Mouse (Mus musculus) kidney, embryonic 14.5 days (tissue): ENCODE measurements at regions not wholly inside any gene's neighbourhood (a gene's known extent, or its start where the extent isn't known, plus 50 kb on each side); places are given as distances from the start of the nearest gene placed in this dataset.

ENCODE experiments used
- ATAC-seq: fragments of 200-750 bp; cut with Nextera tagmentation; 2 replicates; pipeline ENCODE4 v1.8.0; 2017; ENCODE audit warnings: moderate number of reproducible peaks, mild to moderate bottlenecking, moderate TSS enrichment, moderate library complexity; ENCODE audit not compliant: low FRiP score, low TSS enrichment
- H3K27ac ChIP-seq: fragments of 300-500 bp; sonication (generic); 2 replicates; pipeline ENCODE4 v1.5.1; 2014; ENCODE audit warnings: low read depth, mild to moderate bottlenecking, low read length, moderate library complexity, mixed read lengths
- H3K27me3 ChIP-seq: fragments of 300-500 bp; sonication (generic); 2 replicates; pipeline ENCODE4 v1.6.1; 2014; ENCODE audit warnings: mild to moderate bottlenecking, low read length; ENCODE audit not compliant: control insufficient read depth, insufficient read depth
- H3K36me3 ChIP-seq: fragments of 300-500 bp; sonication (generic); 2 replicates; pipeline ENCODE4 v1.6.1; 2014; ENCODE audit warnings: low read length, mixed read lengths; ENCODE audit not compliant: control insufficient read depth, insufficient read depth
- H3K4me1 ChIP-seq: fragments of 300-500 bp; sonication (generic); 2 replicates; pipeline ENCODE4 v1.6.1; 2014; ENCODE audit warnings: low read length, mixed read lengths; ENCODE audit not compliant: control insufficient read depth, insufficient read depth
- H3K4me2 ChIP-seq: fragments of 300-500 bp; sonication (generic); replicated peaks from 2 replicates; pipeline ENCODE4 v1.6.1; 2014; ENCODE audit warnings: low read depth, mild to moderate bottlenecking, low read length
- H3K4me3 ChIP-seq: fragments of 300-500 bp; sonication (generic); 2 replicates; pipeline ENCODE4 v1.5.1; 2014; ENCODE audit warnings: mild to moderate bottlenecking, low read length
- H3K9ac ChIP-seq: fragments of 300-500 bp; sonication (generic); 2 replicates; pipeline ENCODE4 v1.6.1; 2014; ENCODE audit warnings: low read depth, mild to moderate bottlenecking, low read length, moderate library complexity
- H3K9me3 ChIP-seq: fragments of 300-500 bp; sonication (generic); 2 replicates; pipeline ENCODE4 v1.6.1; 2016; ENCODE audit warnings: low read length; ENCODE audit not compliant: control insufficient read depth
- WGBS: fragments of 180-500 bp; shearing (Covaris S2); extraction: QIAGEN DNeasy Blood & Tissue Kit; methylation state at CpG from one replicate; pipeline ENCODE4 v1.1.7; 2014; 5-methylcytosine and 5-hydroxymethylcytosine counted together

DNA sequence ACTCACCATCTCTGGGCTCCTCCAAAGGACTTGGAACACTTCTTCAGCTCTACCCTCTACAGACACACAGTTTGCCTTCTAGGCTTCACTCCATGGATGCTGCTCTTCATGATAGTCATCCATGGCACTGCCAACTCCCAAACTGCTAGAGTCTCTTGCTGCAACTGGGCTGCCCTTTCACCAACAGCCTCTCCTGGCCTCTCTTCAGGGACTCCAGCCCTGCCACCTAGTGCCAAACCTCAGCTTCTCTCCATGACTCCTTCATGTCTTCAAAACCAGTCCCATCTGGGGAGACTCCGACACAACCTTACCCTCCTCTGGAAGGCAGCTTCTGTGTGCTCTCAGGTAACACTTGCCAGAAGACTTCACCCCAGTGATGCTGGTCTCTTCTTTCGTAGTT, 164.9 kb upstream of the Plxnc1 start:
- Histone ChIP-seq H3K9ac (no peak overlapping the region), H3K4me2 (no peak overlapping the region), H3K9me3 (no peaks in the 10 kb centered on the region), H3K36me3 (no peaks in the 10 kb centered on the region), H3K27ac (no peak overlapping the region), H3K27me3 (no peaks in the 10 kb centered on the region), H3K4me3 (no peak overlapping the region), H3K4me1 (0 out of 2 replicates have a peak, but pooled peaks cover 4% of the 10 kb centered on the region)
- no peak for ATAC-seq
- 87% methylated on average over 2 of the region's 2 CpGs for WGBS

DNA sequence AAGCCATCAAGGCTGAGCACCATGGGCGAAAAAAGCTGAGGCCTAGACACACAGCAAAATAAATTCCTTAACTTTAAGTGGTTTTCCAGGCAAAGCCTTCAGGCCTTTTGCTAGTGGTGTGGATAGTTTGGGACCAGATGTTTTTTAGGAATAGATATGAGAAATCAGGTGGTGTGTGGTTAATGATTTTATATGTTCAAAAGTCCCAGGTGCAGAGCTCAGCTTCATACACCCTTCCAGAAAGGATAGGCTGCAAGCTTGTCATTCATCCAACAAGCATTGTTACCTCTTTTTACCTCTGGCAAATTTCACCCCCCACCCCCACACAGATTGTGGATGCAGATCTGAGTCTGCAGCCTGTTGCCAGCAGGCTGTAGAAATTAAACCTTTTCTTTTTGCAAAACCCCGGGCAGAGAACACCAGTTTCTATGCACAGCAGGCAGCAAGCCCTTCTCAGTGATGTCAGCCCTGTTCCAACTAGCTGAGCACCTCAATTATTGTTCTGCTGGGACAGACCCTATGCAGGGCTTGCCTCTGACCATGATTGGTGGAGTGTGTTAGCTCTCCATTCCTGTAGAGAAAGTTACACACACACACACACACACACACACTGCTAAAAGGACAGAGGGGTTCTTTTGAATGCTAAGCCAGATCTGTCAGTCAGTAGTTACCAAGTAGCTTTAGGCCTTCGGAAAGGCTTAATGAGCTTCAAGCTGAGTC, 163.1 kb upstream of the Plxnc1 start:
- Histone ChIP-seq H3K36me3 (no peaks in the 10 kb centered on the region), H3K4me2 (no peak overlapping the region), H3K27me3 (no peaks in the 10 kb centered on the region), H3K4me1 (0 out of 2 replicates have a peak, but pooled peaks cover 3% of the 10 kb centered on the region), H3K27ac (no peak overlapping the region), H3K4me3 (no peak overlapping the region), H3K9ac (no peak overlapping the region), H3K9me3 (no peaks in the 10 kb centered on the region)
- WGBS = 70% methylated on average over 3 of the region's 3 CpGs
- no peak for ATAC-seq

DNA sequence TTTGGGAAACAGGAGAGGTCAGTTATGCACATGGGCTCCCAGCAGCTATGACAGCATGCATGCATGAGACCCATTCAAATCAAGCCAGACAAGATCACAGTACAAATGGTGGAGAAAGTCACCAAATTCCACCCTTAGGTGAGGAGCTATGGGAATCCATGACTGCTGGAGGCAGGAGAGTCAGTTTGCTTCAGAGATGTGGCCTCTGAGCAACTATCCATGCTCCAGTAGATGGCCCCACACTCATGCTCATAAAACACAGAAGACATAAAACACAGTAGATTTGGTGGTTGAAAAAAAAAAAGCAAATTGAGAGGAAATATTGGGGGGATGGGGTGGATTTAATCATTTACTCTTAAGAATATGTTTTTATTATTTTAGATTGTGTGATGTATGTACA, 159.2 kb upstream of the Plxnc1 start:
- Histone ChIP-seq H3K4me1 (no peaks in the 10 kb centered on the region), H3K9ac (no peak overlapping the region), H3K4me3 (no peak overlapping the region), H3K27ac (no peak overlapping the region), H3K36me3 (no peaks in the 10 kb centered on the region), H3K9me3 (no peaks in the 10 kb centered on the region), H3K4me2 (no peak overlapping the region), H3K27me3 (no peaks in the 10 kb centered on the region)
- no peak for ATAC-seq

DNA sequence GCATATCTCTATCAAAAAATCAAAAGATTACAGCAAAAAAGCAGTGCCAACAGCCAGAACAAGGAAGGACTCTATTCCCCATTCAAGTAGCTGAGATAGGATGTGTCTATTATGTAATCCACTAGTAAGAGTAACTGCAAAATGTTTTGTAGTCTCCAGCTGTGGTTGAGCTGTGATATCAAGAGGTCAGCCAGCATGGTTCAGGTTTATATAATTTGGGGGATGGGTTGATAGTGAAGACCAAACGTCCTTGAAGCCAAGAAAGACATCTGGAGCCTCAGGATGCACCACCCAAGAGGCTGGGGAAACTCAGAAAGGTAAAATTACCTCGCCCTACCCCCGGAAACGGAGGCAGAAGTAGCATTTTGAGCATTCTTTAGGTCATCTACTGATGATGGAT, 158.3 kb upstream of the Plxnc1 start:
- no peak overlapping the region for H3K27ac ChIP-seq
- no peaks in the 10 kb centered on the region for H3K36me3 ChIP-seq
- no peak overlapping the region for H3K9ac ChIP-seq
- 74% methylated on average over 4 of the region's 4 CpGs for WGBS
- no peak for ATAC-seq
- no peaks in the 10 kb centered on the region for H3K9me3 ChIP-seq
- H3K4me3 ChIP-seq = no peak overlapping the region
- no peaks in the 10 kb centered on the region for H3K4me1 ChIP-seq
- H3K4me2 ChIP-seq = no peak overlapping the region
- H3K27me3 ChIP-seq = no peaks in the 10 kb centered on the region

DNA sequence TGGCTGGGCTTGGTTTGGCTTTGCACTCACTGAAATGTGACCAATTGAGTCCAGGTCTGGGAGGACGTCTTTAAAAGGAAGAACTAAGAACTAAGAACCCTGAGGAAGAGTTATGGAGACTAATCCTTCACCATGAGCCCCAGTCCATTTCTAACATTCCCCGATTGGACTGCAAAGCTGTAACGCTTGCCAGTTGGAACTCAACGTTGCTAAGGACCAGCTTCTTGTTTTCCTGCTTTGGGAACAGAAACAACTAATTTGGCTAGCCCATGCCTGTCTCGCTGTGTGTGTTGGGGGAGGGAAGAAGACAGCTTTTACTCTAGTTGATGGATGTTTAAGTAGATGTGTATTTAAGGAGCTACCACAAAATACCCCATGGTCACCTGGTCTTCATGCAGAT, 155.3 kb upstream of the Plxnc1 start:
- Histone ChIP-seq H3K4me1 (no peaks in the 10 kb centered on the region), H3K4me3 (no peak overlapping the region), H3K27ac (no peak overlapping the region), H3K27me3 (no peaks in the 10 kb centered on the region), H3K4me2 (no peak overlapping the region), H3K36me3 (no peaks in the 10 kb centered on the region), H3K9ac (no peak overlapping the region), H3K9me3 (no peaks in the 10 kb centered on the region)
- ATAC-seq = no peak
- 82% methylated on average over 5 of the region's 5 CpGs for WGBS

DNA sequence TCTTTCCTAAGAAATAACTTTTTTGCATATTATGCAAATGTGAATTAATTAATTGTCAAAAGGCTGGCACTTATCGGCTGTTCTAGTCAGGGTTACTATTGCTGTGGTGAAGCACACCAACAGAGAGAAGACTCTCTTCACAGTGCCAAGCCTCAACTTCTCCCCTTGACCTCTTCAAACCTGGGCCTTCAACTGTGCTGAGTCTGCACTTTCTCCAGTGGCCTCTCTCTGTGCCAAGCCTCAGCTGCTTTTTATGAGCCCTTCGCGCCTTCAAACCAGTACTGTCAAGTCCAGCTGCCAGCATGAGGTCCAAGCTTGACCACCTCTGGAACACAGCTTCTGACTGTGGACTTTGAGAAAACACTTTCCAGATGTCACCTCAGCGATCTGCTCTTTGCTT, 151.2 kb upstream of the Plxnc1 start:
- H3K4me1 ChIP-seq = no peaks in the 10 kb centered on the region
- no peak overlapping the region for H3K4me3 ChIP-seq
- ATAC-seq = no peak
- no peaks in the 10 kb centered on the region for H3K9me3 ChIP-seq
- no peaks in the 10 kb centered on the region for H3K27me3 ChIP-seq
- no peak overlapping the region for H3K9ac ChIP-seq
- H3K36me3 ChIP-seq = no peaks in the 10 kb centered on the region
- H3K4me2 ChIP-seq = no peak overlapping the region
- no peak overlapping the region for H3K27ac ChIP-seq
- WGBS = 88% methylated on average over 4 of the region's 4 CpGs

DNA sequence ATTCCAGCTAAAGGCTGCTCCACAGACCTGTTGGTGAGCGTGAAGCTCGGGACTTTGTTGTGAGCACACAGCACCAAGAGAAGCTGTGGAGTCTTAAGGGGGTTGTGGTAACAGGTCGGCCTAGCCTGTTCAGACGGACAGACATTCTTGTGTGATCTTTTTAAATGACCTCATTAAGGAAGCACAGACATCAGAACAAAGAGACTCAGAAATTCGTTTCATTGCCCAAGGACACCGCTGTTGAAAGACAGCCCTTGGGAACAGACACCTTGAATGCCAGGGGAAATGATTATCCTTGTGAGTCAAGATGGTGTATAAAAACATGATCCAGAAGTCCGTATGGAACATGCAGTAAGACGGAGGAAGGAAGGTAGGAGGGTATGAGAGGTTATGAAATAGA, 150.1 kb upstream of the Plxnc1 start:
- H3K4me3 ChIP-seq = no peak overlapping the region
- 80% methylated on average over 8 of the region's 8 CpGs for WGBS
- no peak overlapping the region for H3K27ac ChIP-seq
- H3K9ac ChIP-seq = no peak overlapping the region
- H3K4me2 ChIP-seq = no peak overlapping the region
- no peaks in the 10 kb centered on the region for H3K27me3 ChIP-seq
- H3K4me1 ChIP-seq = no peaks in the 10 kb centered on the region
- no peaks in the 10 kb centered on the region for H3K9me3 ChIP-seq
- ATAC-seq = no peak
- no peaks in the 10 kb centered on the region for H3K36me3 ChIP-seq

DNA sequence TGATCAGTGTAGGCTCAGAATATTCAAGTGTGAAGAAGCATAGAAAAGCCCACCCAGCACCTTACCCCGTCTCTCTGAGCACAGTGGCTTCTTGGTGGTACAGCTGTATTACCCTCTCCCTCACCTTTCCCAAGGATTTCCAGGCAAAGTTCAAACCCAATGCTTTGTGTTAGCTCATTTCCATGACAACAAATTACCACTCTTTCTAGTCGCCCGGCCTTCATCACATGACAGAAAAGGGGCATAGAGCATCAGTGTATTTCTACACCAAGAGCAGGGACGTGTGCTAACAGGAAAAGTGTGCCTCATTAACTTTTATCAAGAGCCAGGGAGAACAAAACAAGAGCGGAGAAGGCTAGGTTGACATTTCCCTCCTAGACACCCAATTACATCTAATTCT, 148.6 kb upstream of the Plxnc1 start:
- Histone ChIP-seq H3K27me3 (no peaks in the 10 kb centered on the region), H3K4me1 (no peaks in the 10 kb centered on the region), H3K9ac (no peak overlapping the region), H3K4me3 (no peak overlapping the region), H3K27ac (no peak overlapping the region), H3K4me2 (no peak overlapping the region), H3K36me3 (no peaks in the 10 kb centered on the region), H3K9me3 (no peaks in the 10 kb centered on the region)
- WGBS = 38% methylated on average over 5 of the region's 5 CpGs
- ATAC-seq = no peak

DNA sequence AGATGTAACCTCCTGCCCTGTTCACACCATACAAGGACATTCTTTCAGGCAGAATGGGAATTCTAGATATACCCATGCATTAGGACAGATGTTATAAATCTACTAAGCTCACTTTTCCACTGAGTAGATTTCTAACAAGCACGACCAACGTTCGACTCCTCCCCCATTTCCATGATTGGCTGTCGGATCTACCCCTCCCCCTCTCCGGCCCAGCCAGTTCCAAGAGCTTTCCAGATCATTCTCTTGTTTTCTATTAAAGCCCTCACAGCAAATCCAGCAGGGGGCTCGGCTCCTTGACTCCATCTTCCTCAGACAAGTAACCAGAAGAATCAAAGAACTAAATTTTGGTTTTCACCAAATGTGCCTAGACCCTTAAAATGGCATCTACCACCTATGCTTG, 146.5 kb upstream of the Plxnc1 start:
- no peaks in the 10 kb centered on the region for H3K36me3 ChIP-seq
- peaks cover 4% of the 10 kb centered on the region; the same call in 1 of the 2 replicates for H3K27me3 ChIP-seq
- H3K9me3 ChIP-seq = no peaks in the 10 kb centered on the region
- H3K4me1 ChIP-seq = no peaks in the 10 kb centered on the region
- 58% methylated on average over 6 of the region's 6 CpGs for WGBS
- H3K9ac ChIP-seq = no peak overlapping the region
- H3K4me2 ChIP-seq = no peak overlapping the region
- H3K27ac ChIP-seq = no peak overlapping the region
- H3K4me3 ChIP-seq = no peak overlapping the region
- no peak for ATAC-seq
